Mouse (Mus musculus): ENCODE results near the gene Gm14419. TPM values are rescaled to one million over a fixed set of nuclear protein-coding genes. Genes with fewer than 3 reads are reported as not detected.

Gm14419 gene
- polyA plus RNA-seq (2014; fragmentation: Illumina TruSeq; extraction: RNeasy Lipid Tissue Mini Kit (QIAGEN cat#74804); ENCODE audit: low read depth, low replicate concordance), result 5.6 TPM

DNA sequence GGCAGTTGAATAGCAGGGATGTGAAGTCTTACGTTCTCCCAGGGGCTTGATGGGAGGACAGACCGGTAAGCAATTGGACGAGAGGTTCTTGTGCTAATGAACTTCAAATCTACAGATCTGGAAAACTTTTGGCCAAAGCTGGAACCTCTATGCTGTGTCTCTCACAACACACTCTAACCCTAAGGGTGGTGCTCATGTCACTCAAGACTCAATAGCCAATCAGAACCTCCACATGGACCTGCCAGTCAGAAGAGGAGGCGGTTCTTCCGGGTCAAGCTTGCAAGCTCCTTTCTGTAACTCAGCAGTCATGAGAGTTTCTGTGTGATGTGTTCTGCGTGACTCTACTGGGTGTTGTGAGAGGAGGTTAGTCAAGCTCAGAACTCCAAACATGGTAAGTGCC lies at the start of gene Gm14419:
Gene Gm14419, plus strand, starts transcription at position 301 of the 400 bp plus-strand sequence.

Other genes starting within 250 kb of the Gm14419 start
- gene Gm14295, start 202.3 kb upstream of the Gm14419 start, polyA plus RNA-seq (2014; fragmentation: Illumina TruSeq; extraction: RNeasy Lipid Tissue Mini Kit (QIAGEN cat#74804); ENCODE audit: low read depth, low replicate concordance), result 19.2 TPM
- gene Gm14408, start 169.8 kb upstream of the Gm14419 start, polyA plus RNA-seq (2014; fragmentation: Illumina TruSeq; extraction: RNeasy Lipid Tissue Mini Kit (QIAGEN cat#74804); ENCODE audit: low read depth, low replicate concordance), result not detected
- gene Gm14296, start 73.1 kb upstream of the Gm14419 start, polyA plus RNA-seq (2014; fragmentation: Illumina TruSeq; extraction: RNeasy Lipid Tissue Mini Kit (QIAGEN cat#74804); ENCODE audit: low read depth, low replicate concordance), result 5.9 TPM
- not detected for gene Gm14401, start 73.4 kb downstream of the Gm14419 start, polyA plus RNA-seq (2014; fragmentation: Illumina TruSeq; extraction: RNeasy Lipid Tissue Mini Kit (QIAGEN cat#74804); ENCODE audit: low read depth, low replicate concordance)
- gene Gm14410, start 205.5 kb downstream of the Gm14419 start, polyA plus RNA-seq (2014; fragmentation: Illumina TruSeq; extraction: RNeasy Lipid Tissue Mini Kit (QIAGEN cat#74804); ENCODE audit: low read depth, low replicate concordance), result 8.5 TPM